Comparison of ENCODE assay signal across 15 mouse cellular contexts in genomic region chr13:96964981-96965380, GRCm38 (mm10).
"Had no signal": no experiment of that assay in that cellular context is flagged by ENCODE, and none has a peak within 500 bp of the region (broad histone marks: within the 10 kb centered on the region; RNA-seq: fewer than 3 reads in every experiment).

No protein-coding gene starts in this region.

- H3K36me3 ChIP-seq: limb, embryonic 15.5 days; liver, embryonic 12.5 days; midbrain, embryonic 10.5 days; neural tube, embryonic 13.5 days had no signal

- DNase-seq: kidney, adult 8-10 months; lung, embryonic 14.5 days; lung, postnatal 10 days; lung, postnatal 4 days; midbrain, embryonic 14.5 days; retina, postnatal 1 day; right cerebral cortex, postnatal 4 days; spleen, adult 18-20 months had no signal

- H3K27me3 ChIP-seq: limb, embryonic 15.5 days; neural tube, embryonic 13.5 days had no signal

- H3K27ac ChIP-seq: kidney, postnatal 0 days; left cerebral cortex, adult 2 months; limb, embryonic 15.5 days; liver, embryonic 12.5 days; midbrain, embryonic 10.5 days; neural tube, embryonic 13.5 days had no signal

- H3K4me3 ChIP-seq: left cerebral cortex, adult 2 months; limb, embryonic 15.5 days; liver, embryonic 12.5 days; midbrain, embryonic 10.5 days; myocyte; neural tube, embryonic 13.5 days had no signal

- H3K4me1 ChIP-seq: limb, embryonic 15.5 days; midbrain, embryonic 10.5 days; neural tube, embryonic 13.5 days had no signal
